10 mouse cellular contexts compared by ENCODE assay signal in genomic region chr1:97768089-97768488, GRCm38 (mm10). TPM values are rescaled to one million over a fixed set of nuclear protein-coding genes. Genes with fewer than 3 reads are reported as not detected.
DNase-seq lines count a peak whose midpoint lies in the region; ATAC-seq lines count a peak whose summit lies in the region.
"Had no signal": no experiment of that assay in that cellular context is flagged by ENCODE, and none has a peak within 500 bp of the region (broad histone marks: within the 10 kb centered on the region; RNA-seq: fewer than 3 reads in every experiment).

No protein-coding gene starts in this region.

- no peaks in the 10 kb centered on the region for H3K9me3 ChIP-seq in kidney, embryonic 15.5 days (replicated peaks)
- no peaks in the 10 kb centered on the region for H3K9me3 ChIP-seq in embryonic facial prominence, embryonic 10.5 days
- no peaks in the 10 kb centered on the region for H3K9me3 ChIP-seq in hindbrain, embryonic 15.5 days
- no peaks in the 10 kb centered on the region for H3K9me3 ChIP-seq in midbrain, embryonic 15.5 days

- H3K4me1 ChIP-seq in kidney, embryonic 15.5 days, result peaks cover 18% of the 10 kb centered on the region
- peaks cover 20% of the 10 kb centered on the region for H3K4me1 ChIP-seq in embryonic facial prominence, embryonic 10.5 days
- H3K4me1 ChIP-seq in hindbrain, embryonic 15.5 days (replicated peaks), result peaks cover 43% of the 10 kb centered on the region
- H3K4me1 ChIP-seq in midbrain, embryonic 15.5 days, result peaks cover 33% of the 10 kb centered on the region

- H3K36me3 ChIP-seq in kidney, embryonic 15.5 days, result no peaks in the 10 kb centered on the region
- no peaks in the 10 kb centered on the region for H3K36me3 ChIP-seq in embryonic facial prominence, embryonic 10.5 days (replicated peaks)
- H3K36me3 ChIP-seq in hindbrain, embryonic 15.5 days, result no peaks in the 10 kb centered on the region
- H3K36me3 ChIP-seq in midbrain, embryonic 15.5 days (replicated peaks), result no peaks in the 10 kb centered on the region

- H3K27me3 ChIP-seq in kidney, embryonic 15.5 days, result no peaks in the 10 kb centered on the region
- H3K27me3 ChIP-seq in embryonic facial prominence, embryonic 10.5 days (replicated peaks; ENCODE audit: low read depth, poor library complexity, severe bottlenecking), result no peaks in the 10 kb centered on the region
- no peaks in the 10 kb centered on the region for H3K27me3 ChIP-seq in hindbrain, embryonic 15.5 days
- H3K27me3 ChIP-seq in midbrain, embryonic 15.5 days (replicated peaks), result 0 out of 2 replicates have a peak, but pooled peaks cover 3% of the 10 kb centered on the region

- H3K4me3 ChIP-seq in kidney, embryonic 15.5 days (replicated peaks), result peak overlapping the region; percentile 12; the same call in 1 of the 2 replicates
- H3K4me3 ChIP-seq in embryonic facial prominence, embryonic 10.5 days, result peak overlapping the region; percentile 90
- peak overlapping the region; percentile 95 for H3K4me3 ChIP-seq in hindbrain, embryonic 15.5 days
- H3K4me3 ChIP-seq in midbrain, embryonic 15.5 days, result peak overlapping the region; percentile 83

- ATAC-seq in kidney, embryonic 15.5 days (replicated peaks; ENCODE audit: low FRiP score), result no peak
- ATAC-seq in hindbrain, embryonic 15.5 days (ENCODE audit: low FRiP score, low read depth), result no peak
- no peak for ATAC-seq in midbrain, embryonic 15.5 days (replicated peaks)

- DNase-seq in kidney, adult 11 months, result no peak
- DNase-seq in embryonic facial prominence, embryonic 10.5 days (ENCODE audit: low spot score), result no peak
- no peak for DNase-seq in thymus, postnatal 10 days (ENCODE audit: low spot score in 2 of 2)
- no peak for DNase-seq in spleen, postnatal 10 days (ENCODE audit: low spot score in 2 of 2)
- no peak for DNase-seq in testis, postnatal 10 days (ENCODE audit: low spot score)
- DNase-seq: cerebellum, adult 9-11 months; kidney, postnatal 4 days had no signal

- no peak overlapping the region for H3K9ac ChIP-seq in kidney, embryonic 15.5 days
- no peak overlapping the region for H3K9ac ChIP-seq in hindbrain, embryonic 15.5 days
- H3K9ac ChIP-seq in midbrain, embryonic 15.5 days, result no peak overlapping the region

- H3K4me2 ChIP-seq in kidney, embryonic 15.5 days, result peak overlapping the region; percentile 69
- H3K4me2 ChIP-seq in hindbrain, embryonic 15.5 days, result peak overlapping the region; percentile 58
- H3K4me2 ChIP-seq in midbrain, embryonic 15.5 days, result peak overlapping the region; percentile 63

- no peak overlapping the region for H3K27ac ChIP-seq in kidney, embryonic 15.5 days
- H3K27ac ChIP-seq in embryonic facial prominence, embryonic 10.5 days (replicated peaks), result no peak overlapping the region
- H3K27ac ChIP-seq in hindbrain, embryonic 15.5 days (replicated peaks), result no peak overlapping the region
- H3K27ac ChIP-seq in midbrain, embryonic 15.5 days, result no peak overlapping the region

- 75% methylated on average over 2 of the region's 2 CpGs for WGBS in kidney, embryonic 15.5 days
- 83% methylated on average over 2 of the region's 2 CpGs for WGBS in embryonic facial prominence, embryonic 10.5 days
- WGBS in hindbrain, embryonic 15.5 days, result 85% methylated on average over 2 of the region's 2 CpGs
- 78% methylated on average over 2 of the region's 2 CpGs for whole genome bisulfite sequencing in midbrain, embryonic 15.5 days

RNA-seq across cellular contexts. Expression of gene Gin1, which starts 1.9 kb away (rescaled TPM):
- polyA plus RNA-seq in kidney, embryonic 15.5 days (2015; fragmentation: Nextera tagmentation; extraction: Ambion mirVana), result 19.3 and 21.3 TPM in 2 replicates
- 15.9 and 17.4 TPM in 2 replicates for polyA plus RNA-seq in embryonic facial prominence, embryonic 10.5 days (2016; fragmentation: Nextera tagmentation; extraction: Ambion mirVana)
- 14.6 and 15.1 TPM in 2 replicates for polyA plus RNA-seq in hindbrain, embryonic 15.5 days (2015; fragmentation: Nextera tagmentation; extraction: Ambion mirVana)
- 14.6 and 16.4 TPM in 2 replicates for polyA plus RNA-seq in midbrain, embryonic 15.5 days (2015; fragmentation: Nextera tagmentation; extraction: Ambion mirVana)

RNA-seq across cellular contexts. Expression of gene Ppip5k2, which starts 2.1 kb away (rescaled TPM):
- polyA plus RNA-seq in kidney, embryonic 15.5 days (2015; fragmentation: Nextera tagmentation; extraction: Ambion mirVana), result 33.4 and 33.7 TPM in 2 replicates
- polyA plus RNA-seq in embryonic facial prominence, embryonic 10.5 days (2016; fragmentation: Nextera tagmentation; extraction: Ambion mirVana), result 56.0 and 56.7 TPM in 2 replicates
- 53.5 and 55.4 TPM in 2 replicates for polyA plus RNA-seq in hindbrain, embryonic 15.5 days (2015; fragmentation: Nextera tagmentation; extraction: Ambion mirVana)
- polyA plus RNA-seq in midbrain, embryonic 15.5 days (2015; fragmentation: Nextera tagmentation; extraction: Ambion mirVana), result 59.9 and 69.9 TPM in 2 replicates

Comparison
In these comparisons a context has a peak if more than half of its experiments do, and no peak if none do; other contexts are left out.
1. H3K4me3 ChIP-seq: peak in every context shown above with its lines; median percentile 95 in hindbrain, embryonic 15.5 days; 90 in embryonic facial prominence, embryonic 10.5 days; 83 in midbrain, embryonic 15.5 days; 12 in kidney, embryonic 15.5 days.